ENCODE assay signal across 10 mouse cellular contexts in genomic region chr10:80072623-80073489, GRCm38 (mm10). TPM values are rescaled to one million over a fixed set of nuclear protein-coding genes. Genes with fewer than 3 reads are reported as not detected.
DNase-seq lines count a peak whose midpoint lies in the region; ATAC-seq lines count a peak whose summit lies in the region.
"Had no signal": no experiment of that assay in that cellular context is flagged by ENCODE, and none has a peak within 500 bp of the region (broad histone marks: within the 10 kb centered on the region; RNA-seq: fewer than 3 reads in every experiment).

No protein-coding gene starts in this region.

- DNase-seq in heart, adult 9 months (ENCODE audit: low spot score in 2 of 2), result no peak
- peak; percentile 70 for DNase-seq in 3T3-L1 (ENCODE audit: low read depth, low spot score)
- DNase-seq in NIH3T3 (ENCODE audit: low read depth), result peak; percentile 37
- no peak for DNase-seq in limb, embryonic 10.5 days (ENCODE audit: low spot score)
- DNase-seq in spleen, postnatal 14 days (ENCODE audit: low spot score in 2 of 2), result no peak
- no peak for DNase-seq in right cerebral cortex, postnatal 14 days
- DNase-seq in retina, postnatal 1 day, result no peak
- DNase-seq: thymus, postnatal 4 days had no signal

- no peak overlapping the region for H3K4me2 ChIP-seq in heart, embryonic 14.5 days (ENCODE audit: low read length)

- H3K4me3 ChIP-seq in heart, embryonic 14.5 days (ENCODE audit: control insufficient read depth in 1 of 2, insufficient read depth in 1 of 2, low read depth in 1 of 2, low read length in 2 of 2), result no peak overlapping the region
- no peak overlapping the region; the same call in 1 of the 2 replicates for H3K4me3 ChIP-seq in limb, embryonic 10.5 days
- H3K4me3 ChIP-seq: layer of hippocampus, adult 2 months had no signal

- WGBS in heart, embryonic 14.5 days, result 80% methylated on average over 20 of the region's 20 CpGs
- 86% methylated on average over 20 of the region's 20 CpGs for WGBS in limb, embryonic 10.5 days

- H3K36me3 ChIP-seq in heart, embryonic 14.5 days (ENCODE audit: control insufficient read depth, insufficient read depth, low read length), result peaks cover 13% of the 10 kb centered on the region; the same call in 1 of the 2 replicates
- peaks cover 19% of the 10 kb centered on the region; the same call in 1 of the 2 replicates for H3K36me3 ChIP-seq in limb, embryonic 10.5 days

- H3K9me3 ChIP-seq in heart, embryonic 14.5 days (ENCODE audit: control insufficient read depth, low read length), result no peaks in the 10 kb centered on the region
- no peaks in the 10 kb centered on the region for H3K9me3 ChIP-seq in limb, embryonic 10.5 days (replicated peaks)

- no peaks in the 10 kb centered on the region for H3K27me3 ChIP-seq in heart, embryonic 14.5 days (ENCODE audit: control insufficient read depth, insufficient read depth, low read length)
- H3K27me3 ChIP-seq in limb, embryonic 10.5 days (ENCODE audit: low read depth, poor library complexity, severe bottlenecking), result no peaks in the 10 kb centered on the region

- no peak overlapping the region for H3K27ac ChIP-seq in heart, embryonic 14.5 days (replicated peaks in 1 of 2; ENCODE audit: control insufficient read depth in 1 of 2, insufficient read depth in 1 of 2, low read depth in 2 of 2, low read length in 2 of 2)
- peak overlapping the region; percentile 26; the same call in 1 of the 2 replicates for H3K27ac ChIP-seq in limb, embryonic 10.5 days
- H3K27ac ChIP-seq: layer of hippocampus, adult 2 months had no signal

- peaks cover 37 to 42% of the 10 kb centered on the region in 2 experiments for H3K4me1 ChIP-seq in heart, embryonic 14.5 days (ENCODE audit: control insufficient read depth in 2 of 2, insufficient read depth in 2 of 2, low read length in 2 of 2)
- peaks cover 48% of the 10 kb centered on the region for H3K4me1 ChIP-seq in limb, embryonic 10.5 days

- peak overlapping the region; percentile 18; the same call in 1 of the 2 replicates for H3K9ac ChIP-seq in heart, embryonic 14.5 days (ENCODE audit: low read length)

- ATAC-seq in heart, embryonic 14.5 days (ENCODE audit: insufficient number of reproducible peaks, insufficient read depth, low FRiP score, low read depth), result no peak

RNA-seq across cellular contexts. Expression of gene Gpx4, which starts 25.9 kb away (rescaled TPM):
- polyA plus RNA-seq in heart, embryonic 14.5 days (2014; fragmentation: Nextera tagmentation; extraction: Ambion mirVana), result 715 and 757 TPM in 2 replicates
- 589 and 631 TPM in 2 replicates for polyA plus RNA-seq in limb, embryonic 10.5 days (2016; fragmentation: Nextera tagmentation; extraction: Ambion mirVana)

RNA-seq across cellular contexts. Expression of gene Sbno2, which starts 32.5 kb away (rescaled TPM):
- polyA plus RNA-seq in heart, embryonic 14.5 days (2014; fragmentation: Nextera tagmentation; extraction: Ambion mirVana), result 9.5 and 9.6 TPM in 2 replicates
- polyA plus RNA-seq in limb, embryonic 10.5 days (2016; fragmentation: Nextera tagmentation; extraction: Ambion mirVana), result 17.1 and 18.4 TPM in 2 replicates

RNA-seq across cellular contexts. Expression of gene Polr2e, which starts 33.3 kb away (rescaled TPM):
- 146 and 162 TPM in 2 replicates for polyA plus RNA-seq in heart, embryonic 14.5 days (2014; fragmentation: Nextera tagmentation; extraction: Ambion mirVana)
- polyA plus RNA-seq in limb, embryonic 10.5 days (2016; fragmentation: Nextera tagmentation; extraction: Ambion mirVana), result 319 and 357 TPM in 2 replicates

RNA-seq across cellular contexts. Expression of gene Stk11, which starts 42.7 kb away (rescaled TPM):
- 14.6 and 17.7 TPM in 2 replicates for polyA plus RNA-seq in heart, embryonic 14.5 days (2014; fragmentation: Nextera tagmentation; extraction: Ambion mirVana)
- polyA plus RNA-seq in limb, embryonic 10.5 days (2016; fragmentation: Nextera tagmentation; extraction: Ambion mirVana), result 16.1 and 17.0 TPM in 2 replicates

RNA-seq across cellular contexts. Expression of gene Arhgap45, which starts 56.4 kb away (rescaled TPM):
- polyA plus RNA-seq in heart, embryonic 14.5 days (2014; fragmentation: Nextera tagmentation; extraction: Ambion mirVana), result 3.0 and 3.4 TPM in 2 replicates
- polyA plus RNA-seq in limb, embryonic 10.5 days (2016; fragmentation: Nextera tagmentation; extraction: Ambion mirVana), result 14.9 and 15.5 TPM in 2 replicates

Comparison
In these comparisons a context has a peak if more than half of its experiments do, and no peak if none do; other contexts are left out.
1. DNase-seq: peak in 3T3-L1 (single experiment) and NIH3T3 (single experiment); none in heart, adult 9 months (0 of 2), limb, embryonic 10.5 days (single experiment), spleen, postnatal 14 days (0 of 2), right cerebral cortex, postnatal 14 days (single experiment) and retina, postnatal 1 day (single experiment).